Mouse (Mus musculus) ES-Bruce4 (cell line): Measurements from ENCODE around the gene Zer1.

Experiments
- CTCF ChIP-seq: IDR thresholded peaks from one replicate; pipeline ENCODE4 v1.8.1; 2011; ENCODE audit warnings: low read depth, low read length
- EP300 ChIP-seq: IDR thresholded peaks from 2 replicates; pipeline ENCODE4 v1.6.1; 2011; ENCODE audit warnings: low read depth, low read length; ENCODE audit not compliant: insufficient read depth
- POLR2A ChIP-seq: IDR thresholded peaks from one replicate; pipeline ENCODE4 v1.8.1; 2011; ENCODE audit warnings: low read length; ENCODE audit not compliant: insufficient read depth

DNA sequence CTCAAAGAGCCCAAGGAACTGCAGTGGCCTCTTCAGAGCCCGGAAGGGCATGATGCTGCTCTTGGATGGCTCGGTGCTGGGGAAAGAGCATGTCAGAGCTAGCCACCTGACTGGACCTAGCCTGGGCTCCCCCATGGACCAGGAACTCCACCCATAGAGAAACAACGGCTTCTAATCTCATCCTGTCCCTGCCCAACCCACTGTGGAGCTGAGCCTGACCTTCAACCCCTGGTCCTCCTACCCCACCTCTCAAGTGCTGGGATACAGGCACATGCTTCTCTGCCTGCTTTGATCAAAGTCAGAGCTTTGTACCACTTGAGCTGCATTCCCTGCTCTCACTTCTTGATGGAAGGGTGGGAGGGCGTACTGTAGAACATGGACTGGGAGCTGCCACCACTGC, 16.1 kb downstream of the Zer1 start:
- TF ChIP-seq CTCF (no peak), POLR2A (no peak), EP300 (no peak)
